Mouse (Mus musculus): ENCODE data around the gene Slc4a7.

Gene Slc4a7

DNA sequence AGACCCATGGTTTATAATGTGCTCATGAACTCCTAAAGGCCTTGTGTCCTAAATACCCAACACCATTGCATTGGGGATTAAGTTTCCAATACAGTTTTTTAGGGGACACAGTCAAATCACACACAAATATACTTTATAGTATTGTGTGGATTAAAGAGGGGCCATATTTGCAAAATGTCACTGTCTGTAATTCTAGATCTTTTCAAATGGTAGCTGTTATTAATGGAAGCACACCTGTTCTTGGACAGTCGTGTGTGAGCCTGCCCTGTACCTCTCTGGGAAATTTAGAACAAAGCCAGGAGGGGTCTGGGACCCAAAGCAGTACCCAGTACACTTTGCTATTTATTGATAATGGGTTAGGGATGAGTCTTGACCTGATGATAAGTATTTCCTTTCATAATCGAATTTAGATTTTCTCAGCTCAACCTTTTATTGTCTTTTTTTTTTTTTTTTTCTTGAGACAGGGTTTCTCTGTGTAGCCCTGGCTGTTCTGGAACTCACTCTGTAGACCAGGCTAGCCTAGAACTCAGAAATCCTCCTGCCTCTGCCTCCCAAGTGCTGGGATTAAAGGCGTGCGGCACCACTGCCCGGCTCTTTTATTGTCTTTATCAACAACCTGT, at the start of gene Slc4a7:
TSS of gene Slc4a7 (plus strand) at position 570 of the 620 bp plus-strand sequence.
- DNase-seq (ENCODE audit: low spot score in 2 of 2) = no peak

DNA sequence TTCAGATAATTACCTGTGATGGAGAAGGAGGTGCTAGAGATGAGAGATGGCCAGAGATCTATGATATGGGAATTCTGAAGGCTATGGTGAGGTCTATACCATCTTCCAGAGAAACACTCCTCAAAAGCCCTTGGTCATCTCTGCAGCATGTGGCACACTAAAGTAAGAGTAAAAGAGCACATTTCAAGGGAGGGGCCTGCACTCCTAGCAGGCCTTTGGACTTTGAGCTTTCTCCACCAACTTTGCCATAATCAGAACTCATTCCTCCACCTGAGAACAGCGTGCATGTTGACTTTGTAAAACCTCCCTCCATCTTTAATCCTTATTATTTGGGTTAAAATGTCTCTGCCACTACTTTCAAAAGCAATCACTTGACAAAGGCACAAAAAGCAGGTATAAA, 31.5 kb upstream of the Slc4a7 start:
- DNase-seq (ENCODE audit: low spot score in 2 of 2) = no peak

DNA sequence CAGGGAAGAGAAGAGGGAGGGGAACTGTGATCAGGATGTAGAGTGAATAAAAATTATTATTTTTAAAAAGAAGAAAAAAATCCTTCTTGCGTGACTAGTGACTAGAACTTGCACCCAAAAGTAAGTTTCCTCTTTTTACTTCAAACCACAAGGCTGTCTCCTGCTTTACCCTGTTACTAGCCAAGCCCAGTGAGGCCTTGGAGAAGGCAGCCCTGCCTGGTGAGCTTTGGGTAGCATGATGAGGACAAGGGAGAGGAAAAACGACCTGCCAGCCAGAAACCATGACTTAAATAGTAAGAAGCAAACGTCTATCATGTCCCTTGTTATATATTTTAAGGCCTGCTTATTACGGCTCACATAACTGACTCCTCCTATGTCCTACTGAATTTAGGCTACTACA, 20.5 kb upstream of the Slc4a7 start:
- no peak for DNase-seq (ENCODE audit: low spot score in 2 of 2)

DNA sequence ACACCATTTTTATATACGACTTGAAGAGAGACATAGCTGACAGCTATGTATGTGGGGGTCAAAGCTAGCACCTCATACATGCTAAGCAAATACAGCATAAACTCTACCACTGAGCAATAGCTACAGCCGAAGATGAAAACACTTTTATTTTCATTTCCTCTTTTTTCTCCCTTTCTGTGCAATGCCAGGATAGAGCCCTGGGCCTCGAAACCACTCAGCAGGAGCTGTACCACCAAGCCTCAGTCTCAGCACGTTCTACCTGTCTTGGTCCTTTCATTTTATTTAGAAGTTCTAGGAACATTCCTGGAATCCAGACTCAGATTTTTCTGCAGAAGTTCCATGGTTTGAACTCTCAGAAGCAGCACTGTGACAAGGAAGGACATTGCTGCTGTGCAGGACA, 17.3 kb upstream of the Slc4a7 start:
- DNase-seq (ENCODE audit: low spot score in 2 of 2) = no peak

DNA sequence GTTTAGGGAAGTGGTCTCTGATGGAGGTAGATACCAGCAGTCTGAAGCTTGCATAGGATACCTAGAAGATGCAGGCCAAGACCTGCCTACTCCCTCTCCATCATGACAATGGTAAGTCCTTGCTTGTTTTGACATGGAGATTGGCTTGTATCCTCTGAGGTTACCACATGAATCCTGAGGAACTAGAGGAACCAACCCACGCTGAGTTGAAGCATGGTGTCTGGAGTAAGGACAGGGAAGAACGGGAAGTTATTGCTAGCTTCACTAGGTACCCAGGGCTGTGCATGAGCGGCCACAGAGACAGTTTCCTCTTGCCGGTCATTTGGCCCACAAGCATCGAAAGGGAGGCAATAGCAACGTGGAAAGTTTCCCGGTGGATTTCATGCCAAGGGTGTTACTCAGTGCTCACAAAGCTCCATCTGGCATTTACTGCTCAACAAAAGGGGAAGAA, 16.0 kb upstream of the Slc4a7 start:
- DNase-seq (ENCODE audit: low spot score in 2 of 2) = no peak

DNA sequence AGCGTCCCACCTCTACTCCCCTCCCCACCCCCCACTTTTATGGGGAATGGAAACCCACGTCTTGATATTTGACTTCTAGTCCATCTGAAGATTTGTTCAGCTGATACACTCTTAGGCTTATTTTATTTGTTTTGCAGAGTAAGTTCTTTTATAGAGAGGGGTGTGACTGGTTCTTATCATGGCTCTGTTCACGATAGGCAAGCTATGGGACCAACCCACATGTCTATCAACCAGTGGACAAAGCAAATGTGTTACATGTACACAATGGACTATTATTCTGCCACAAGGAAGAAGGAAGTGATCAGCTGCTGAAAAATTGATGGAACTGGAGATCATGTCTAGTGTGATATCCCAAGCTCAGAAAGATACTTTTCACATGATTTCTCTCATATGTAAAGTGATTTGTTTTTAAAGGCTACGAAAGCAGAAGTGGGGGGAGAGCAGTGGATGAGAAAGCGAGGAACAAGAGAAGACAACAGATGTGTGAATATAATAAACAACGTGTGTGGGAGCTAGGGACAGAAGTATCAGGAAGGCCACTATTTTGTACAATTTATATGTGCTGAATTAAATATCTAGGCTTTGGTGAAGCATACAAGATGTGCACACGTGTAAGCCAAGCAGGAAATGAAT, 14.7 kb upstream of the Slc4a7 start:
- no peak for DNase-seq (ENCODE audit: low spot score in 2 of 2)

DNA sequence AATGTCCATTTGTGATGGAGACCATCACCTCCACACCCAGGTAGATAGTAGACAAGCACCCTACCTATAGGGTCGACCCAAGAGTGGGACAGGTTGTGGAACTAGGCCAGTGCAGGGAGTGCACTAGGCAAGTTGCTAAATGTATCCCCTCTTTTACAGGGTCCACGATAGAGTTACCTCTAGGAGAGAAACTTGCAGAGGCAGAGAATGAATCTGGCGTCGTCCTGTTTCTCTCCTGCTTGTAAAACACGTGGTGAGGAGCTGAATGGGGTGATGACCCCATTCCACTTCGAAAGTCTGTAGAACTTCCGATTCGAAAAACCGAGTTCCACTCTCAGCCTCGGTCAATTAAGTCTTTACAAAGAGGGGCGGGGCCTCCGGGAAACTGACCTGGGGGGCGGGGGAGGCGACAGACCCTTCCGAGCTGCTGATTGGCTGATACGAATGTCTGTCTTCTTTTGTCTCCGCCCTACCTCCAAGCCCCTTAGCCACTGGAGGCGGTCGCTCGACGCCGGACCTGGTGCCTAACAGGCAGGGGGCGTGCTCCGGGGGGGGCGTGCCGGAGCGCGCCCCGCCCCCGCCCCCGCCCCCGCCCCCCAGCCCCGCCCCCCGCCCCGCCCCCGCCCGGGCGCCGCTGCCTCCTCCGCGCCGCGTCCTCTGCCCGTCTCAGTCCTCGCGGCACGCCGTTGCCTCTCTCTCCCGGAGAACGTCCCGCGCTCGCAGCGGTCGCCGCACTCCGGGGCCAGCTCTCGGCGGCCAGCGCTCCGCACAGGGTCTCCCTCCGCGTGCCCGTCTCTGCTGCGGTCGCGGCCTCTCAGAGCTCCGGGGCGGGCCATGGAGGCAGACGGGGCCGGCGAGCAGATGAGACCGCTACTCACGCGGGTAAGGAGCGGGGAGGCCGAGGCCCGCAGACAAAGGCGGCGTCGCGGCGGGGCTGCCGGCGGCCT, 593 bp downstream of the Slc4a7 start:
- DNase-seq (ENCODE audit: low spot score in 2 of 2) = peak; percentile 73 to 88

DNA sequence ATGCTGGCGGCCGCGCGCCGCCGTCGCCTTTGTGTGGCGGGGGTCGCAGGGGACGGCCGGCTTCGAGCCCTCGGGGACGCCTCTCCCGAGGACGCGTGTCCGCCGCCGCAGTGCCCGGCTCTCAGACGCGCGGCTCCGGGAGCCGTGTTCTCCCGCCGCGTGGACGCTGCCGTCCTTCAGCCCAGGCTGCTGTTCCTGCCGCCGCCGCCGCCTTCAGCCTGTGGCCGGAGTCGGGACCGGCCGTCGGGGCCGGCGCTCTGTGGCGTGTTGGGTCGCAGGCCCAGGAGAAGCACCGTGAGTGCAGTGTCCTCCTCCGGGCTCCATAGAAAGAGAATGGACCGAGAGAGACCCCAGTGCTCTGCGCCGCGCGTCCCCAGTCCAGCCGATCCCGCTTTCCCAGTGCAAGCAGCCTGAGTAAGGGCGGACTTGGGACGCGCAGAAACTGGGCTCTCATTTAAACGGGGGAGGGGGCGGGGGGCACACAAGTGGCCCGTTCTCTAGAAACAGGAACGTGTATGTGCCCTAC, 1.3 kb downstream of the Slc4a7 start:
- DNase-seq (ENCODE audit: low spot score in 2 of 2) = peak in 1 of 2 experiments; percentile 22

DNA sequence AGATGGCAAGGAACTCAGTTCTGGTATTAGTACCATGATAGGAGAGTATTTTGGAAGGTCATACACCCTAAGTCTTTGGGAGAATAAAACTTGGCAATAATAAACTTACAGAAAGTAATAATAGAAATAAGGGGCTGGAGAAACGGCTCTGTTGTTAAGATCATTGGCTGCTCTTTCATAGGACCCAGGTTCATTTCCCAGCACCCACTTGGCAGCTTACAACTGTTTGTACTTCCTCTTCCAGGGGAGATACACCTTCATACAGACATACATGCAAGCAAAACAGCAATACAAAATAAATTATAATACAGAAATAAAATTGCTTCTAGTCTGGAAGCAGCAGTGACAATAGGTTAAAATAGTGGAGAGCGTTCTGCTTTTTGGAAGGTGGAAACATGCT, 2.6 kb downstream of the Slc4a7 start:
- no peak for DNase-seq (ENCODE audit: low spot score in 2 of 2)

DNA sequence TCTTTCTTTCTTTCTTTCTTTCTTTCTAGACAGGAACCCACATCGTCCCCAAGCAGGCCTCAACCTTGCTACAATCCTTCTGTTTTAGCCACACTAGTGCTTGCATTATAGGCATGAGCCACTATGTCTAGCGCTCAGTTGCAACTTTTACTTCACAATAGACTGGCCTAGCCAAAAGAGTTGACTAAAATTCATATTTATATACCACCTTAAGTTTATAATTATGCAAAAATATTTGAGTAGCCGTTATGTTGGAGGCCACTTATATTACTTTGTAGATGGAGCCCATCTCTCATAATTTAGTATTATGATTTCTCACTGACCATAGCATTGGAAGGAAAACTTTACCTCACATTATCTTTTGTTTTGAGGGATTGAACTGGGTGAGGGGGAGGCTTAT, 3.0 kb downstream of the Slc4a7 start:
- no peak for DNase-seq (ENCODE audit: low spot score in 2 of 2)

DNA sequence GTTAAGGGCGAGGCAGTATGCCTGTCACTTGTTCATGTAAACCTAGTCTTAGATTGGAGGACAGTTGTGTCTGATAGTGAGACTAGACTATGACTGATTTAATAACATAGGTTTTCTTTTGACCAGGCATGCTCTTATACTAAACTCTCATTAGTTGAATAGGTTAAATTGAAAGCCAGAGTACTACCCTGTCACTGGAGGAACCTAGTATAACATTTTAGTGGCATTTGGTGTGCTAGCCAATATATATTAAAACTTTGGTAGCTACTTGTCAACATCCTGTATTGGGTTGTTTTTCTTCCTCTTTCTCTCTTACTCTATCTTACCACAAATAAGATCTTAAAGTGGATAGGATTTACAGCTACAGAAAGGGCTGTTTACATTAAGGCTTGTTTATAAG, 4.3 kb downstream of the Slc4a7 start:
- DNase-seq (ENCODE audit: low spot score in 2 of 2) = no peak

DNA sequence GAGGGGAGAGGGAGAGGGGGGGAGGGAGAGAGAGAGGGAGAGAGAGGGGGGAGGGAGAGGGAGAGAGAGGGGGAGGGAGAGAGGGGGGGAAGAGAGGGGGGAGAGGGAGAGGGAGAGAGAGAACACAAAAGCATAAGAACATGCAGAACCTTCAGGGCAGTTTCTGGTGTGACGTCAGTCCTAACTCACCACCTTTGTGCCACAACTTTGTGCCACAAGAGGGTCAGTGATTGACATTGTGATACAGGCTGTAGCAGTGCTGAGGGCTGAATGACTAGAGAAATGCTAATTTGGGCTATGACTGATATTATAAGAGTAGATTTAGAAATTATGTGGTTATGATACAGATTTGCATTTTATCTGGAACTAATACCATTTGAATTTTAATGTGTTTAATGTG, 5.0 kb downstream of the Slc4a7 start:
- no peak for DNase-seq (ENCODE audit: low spot score in 2 of 2)

DNA sequence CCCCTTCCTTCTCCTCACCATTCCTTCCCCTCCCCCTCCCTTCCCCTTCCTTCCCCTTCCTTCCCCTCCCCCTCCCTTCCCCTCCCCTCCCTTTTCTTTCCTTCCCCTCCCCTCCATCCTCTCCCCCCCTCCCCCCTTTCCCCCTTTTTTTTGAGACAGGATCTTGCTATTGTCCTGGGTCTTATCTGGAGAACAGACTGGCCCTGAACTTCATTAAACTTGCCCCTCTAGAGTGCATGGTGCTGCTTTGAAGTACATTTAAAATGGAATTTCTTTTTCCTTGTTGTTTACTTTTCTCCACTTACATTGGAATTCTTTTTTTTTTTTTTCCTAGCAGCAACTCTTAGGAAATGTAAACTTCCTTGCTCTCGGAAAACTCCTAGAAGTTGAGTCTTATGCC, 6.9 kb downstream of the Slc4a7 start:
- no peak for DNase-seq (ENCODE audit: low spot score in 2 of 2)

DNA sequence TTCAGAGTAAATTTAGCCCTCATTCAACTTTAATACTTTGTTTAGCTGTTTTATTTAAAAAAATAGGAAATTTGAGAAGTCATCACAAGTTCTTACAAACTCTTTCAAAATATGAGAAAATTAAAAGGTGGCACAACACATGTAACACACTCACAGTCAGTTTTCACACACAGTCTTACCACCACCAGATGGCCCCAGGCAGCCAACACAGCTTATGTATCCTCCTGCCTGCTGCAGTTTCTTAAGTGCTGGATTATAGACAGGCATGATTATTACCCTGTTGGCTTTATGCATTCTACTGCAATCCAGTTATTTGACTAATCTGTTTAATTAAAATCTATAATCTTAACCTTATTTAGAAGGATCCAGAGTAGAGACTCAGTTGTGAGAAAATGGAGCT, 12.1 kb downstream of the Slc4a7 start:
- peak in 1 of 2 experiments; percentile 13 for DNase-seq (ENCODE audit: low spot score in 2 of 2)

DNA sequence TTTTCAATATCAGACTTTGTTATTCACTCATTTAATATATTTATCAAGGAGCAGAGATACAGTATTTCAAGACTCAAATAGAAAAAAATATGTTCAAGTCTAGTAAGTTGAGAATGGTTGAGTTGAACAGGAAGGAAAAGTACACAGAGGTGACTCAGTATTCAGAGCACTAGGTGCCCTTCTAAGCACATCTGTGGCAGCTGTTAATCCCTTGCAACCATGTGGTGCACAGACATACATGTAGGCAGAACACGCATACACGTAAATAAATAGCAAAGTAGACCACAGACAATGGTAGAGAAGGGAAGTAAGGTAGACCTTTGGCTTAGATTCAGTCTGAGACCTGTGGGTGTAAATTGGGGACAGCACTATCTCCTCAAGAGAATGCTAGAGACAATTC, 13.7 kb downstream of the Slc4a7 start:
- DNase-seq (ENCODE audit: low spot score in 2 of 2) = no peak

DNA sequence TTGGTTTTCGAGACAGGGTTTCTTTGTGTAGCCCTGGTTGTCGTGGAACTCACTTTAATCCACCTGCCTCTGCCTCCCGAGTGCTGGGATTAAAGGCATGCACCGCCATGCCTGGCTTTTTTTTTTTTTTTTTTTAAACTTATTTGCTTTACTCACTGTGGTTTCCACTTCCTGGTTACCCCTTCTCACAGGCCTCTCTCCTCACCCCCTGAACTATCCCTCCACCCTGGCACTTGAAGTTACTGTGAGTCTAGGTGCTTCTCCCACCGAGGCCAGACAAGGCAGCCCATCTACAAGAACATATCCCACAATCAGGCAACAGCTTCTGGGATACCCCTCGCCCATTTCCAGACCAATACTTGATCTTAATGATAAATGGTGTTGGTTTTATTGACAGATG, 14.8 kb downstream of the Slc4a7 start:
- no peak for DNase-seq (ENCODE audit: low spot score in 2 of 2)

DNA sequence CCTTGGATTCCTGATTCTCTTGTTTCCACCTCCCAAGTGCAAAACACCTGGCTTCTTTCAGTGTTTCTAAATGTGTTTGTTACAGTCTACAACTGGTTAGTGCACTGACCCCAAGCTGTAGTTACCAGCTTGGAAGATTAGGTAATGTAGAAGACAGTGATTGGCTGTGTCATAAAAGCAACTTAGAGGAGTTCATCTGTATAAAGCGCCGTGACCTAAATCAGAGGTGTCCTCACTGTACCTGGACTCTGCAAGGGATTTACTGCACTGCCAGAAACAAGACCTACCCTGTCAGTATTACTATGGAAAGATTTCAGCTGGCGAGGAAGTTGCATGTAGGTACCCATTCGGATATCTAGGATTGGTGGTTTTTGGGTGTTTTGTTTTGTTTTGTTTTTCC, 16.5 kb downstream of the Slc4a7 start:
- no peak for DNase-seq (ENCODE audit: low spot score in 2 of 2)

DNA sequence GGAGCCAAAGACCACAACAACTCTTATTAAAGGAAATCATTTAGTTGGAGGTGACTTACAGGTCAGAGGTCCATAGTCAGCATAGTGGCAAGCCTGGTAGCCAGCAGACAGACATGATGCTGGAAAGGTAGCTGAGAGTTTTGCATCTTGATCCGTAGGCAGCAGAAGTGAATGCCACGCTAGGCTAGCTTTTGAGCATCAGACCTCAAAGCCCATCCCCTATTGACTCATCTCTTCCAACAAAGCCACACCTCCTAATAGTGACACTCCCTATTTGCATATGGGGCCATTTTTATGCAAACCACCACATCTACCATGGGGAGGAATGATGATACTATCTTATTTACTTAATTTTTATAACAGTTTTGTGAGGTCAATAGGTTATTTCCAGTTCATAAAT, 79.1 kb downstream of the Slc4a7 start:
- no peak for DNase-seq (ENCODE audit: low spot score in 2 of 2)

DNA sequence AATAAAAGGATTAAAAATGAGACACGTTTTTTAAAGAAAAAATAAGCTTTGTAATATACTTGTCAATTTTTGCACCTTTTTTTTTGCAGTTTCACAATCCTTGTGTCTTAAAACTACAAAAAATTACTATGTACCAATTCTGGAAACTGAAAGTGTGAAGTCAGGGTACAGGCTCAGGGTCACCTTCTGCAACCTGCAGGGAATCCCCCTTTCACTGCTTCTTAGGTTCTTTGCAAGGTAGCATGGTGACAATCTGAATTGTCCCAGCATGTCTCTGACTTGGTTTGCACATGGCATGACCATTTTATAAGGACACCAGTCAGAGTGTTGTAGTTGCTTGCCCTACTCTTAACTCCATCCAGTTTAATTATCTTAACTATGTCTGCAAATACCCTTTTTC, 82.1 kb downstream of the Slc4a7 start:
- DNase-seq (ENCODE audit: low spot score in 2 of 2) = no peak

DNA sequence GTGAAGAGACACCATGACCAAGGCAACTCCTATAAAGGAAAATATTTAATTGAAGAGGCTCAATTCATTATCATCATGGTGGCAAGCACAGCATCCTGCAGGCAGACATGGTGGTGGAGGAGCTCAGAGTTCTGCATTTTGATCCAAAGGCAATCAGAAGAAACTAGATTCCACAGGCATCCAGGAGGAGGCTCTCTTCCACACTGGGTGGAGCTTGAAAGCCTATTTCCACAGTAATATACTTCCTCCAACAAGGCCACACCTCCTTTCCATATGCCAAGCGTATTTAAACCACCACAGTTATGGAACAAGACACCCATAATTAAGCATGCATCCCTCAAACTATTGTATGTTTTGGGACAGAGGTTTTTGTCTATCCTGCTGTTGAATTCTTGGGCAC, 84.9 kb downstream of the Slc4a7 start:
- DNase-seq (ENCODE audit: low spot score in 2 of 2) = no peak

DNA sequence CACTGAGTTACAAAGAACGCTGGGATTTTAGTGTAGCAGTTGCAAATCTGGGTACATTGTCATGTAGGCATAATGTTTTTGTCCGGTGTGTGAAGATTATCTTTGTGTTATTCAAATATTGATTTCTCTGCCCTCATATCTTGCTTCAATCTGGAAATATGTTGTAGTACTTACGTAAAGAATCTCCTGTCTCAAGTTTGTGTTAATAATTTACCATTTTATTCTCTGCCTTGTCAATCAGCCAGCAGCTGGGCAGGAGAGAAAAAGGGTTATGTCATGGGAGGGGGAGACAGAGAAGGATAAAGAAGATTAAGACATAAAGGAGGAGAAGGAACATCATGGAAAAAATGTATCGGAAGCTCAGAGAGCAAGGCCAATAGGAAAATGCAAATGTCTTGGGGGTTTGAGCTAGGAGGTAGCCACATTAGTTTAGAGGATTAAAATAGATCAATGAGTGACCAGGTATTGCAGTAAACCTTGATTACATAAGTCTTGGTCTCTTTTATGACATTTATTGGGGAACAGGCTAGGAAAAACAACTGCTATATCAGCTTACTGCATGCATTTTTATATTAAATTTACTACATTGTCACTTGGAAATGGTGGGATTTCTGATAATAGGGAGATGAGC, 87.9 kb downstream of the Slc4a7 start:
- no peak for DNase-seq (ENCODE audit: low spot score in 2 of 2)

DNA sequence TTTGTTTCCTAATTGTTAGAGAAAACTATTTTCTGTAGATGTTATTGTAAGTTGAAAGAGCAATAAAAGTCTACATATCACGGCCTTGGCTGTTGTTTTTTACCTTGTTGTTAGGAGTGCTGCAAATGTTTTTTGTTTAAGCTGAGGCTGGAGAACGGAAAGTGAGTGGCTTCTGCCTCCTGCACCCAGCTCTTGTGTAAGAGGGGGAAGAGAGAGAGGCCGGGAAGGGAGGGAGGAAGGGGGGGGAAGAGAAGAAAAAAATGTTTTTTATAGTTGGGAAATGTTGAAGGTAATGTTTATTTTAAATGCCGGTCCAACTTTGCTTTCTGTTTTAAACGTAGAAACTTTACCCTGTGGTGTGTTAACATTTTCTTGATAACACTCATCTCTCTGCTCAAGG, 97.8 kb downstream of the Slc4a7 start:
- DNase-seq (ENCODE audit: low spot score in 2 of 2) = no peak

Measured in left cerebral cortex, adult 9 months (tissue).